ENCODE assay signal across 17 mouse cellular contexts in genomic region chr17:3354856-3355255, GRCm38 (mm10). TPM values are rescaled to one million over a fixed set of nuclear protein-coding genes. Genes with fewer than 3 reads are reported as not detected.
DNase-seq lines count a peak whose midpoint lies in the region; ATAC-seq and TF ChIP-seq lines count a peak whose summit lies in the region.
"Had no signal": no experiment of that assay in that cellular context is flagged by ENCODE, and none has a peak within 500 bp of the region (broad histone marks: within the 10 kb centered on the region; RNA-seq: fewer than 3 reads in every experiment).

No protein-coding gene starts in this region.

- no peak for TF ChIP-seq EP300 in heart, adult 2 months (IDR thresholded peaks at IDR 0.05; ENCODE audit: insufficient read depth, low read depth, low read length)

- no peaks in the 10 kb centered on the region for H3K9me3 ChIP-seq in forebrain, postnatal 0 days (ENCODE audit: low read length)
- H3K9me3 ChIP-seq: embryonic facial prominence, embryonic 12.5 days; heart, embryonic 12.5 days had no signal

- no peak for ATAC-seq in forebrain, postnatal 0 days

- no peak for TF ChIP-seq POLR2A in heart, adult 2 months (IDR thresholded peaks at IDR 0.05; ENCODE audit: insufficient read depth, low read depth, low read length)

- no peaks in the 10 kb centered on the region for H3K27me3 ChIP-seq in forebrain, postnatal 0 days (ENCODE audit: insufficient read depth, low read length)
- H3K27me3 ChIP-seq in heart, adult 2 months (ENCODE audit: control insufficient read depth, insufficient read depth, low read length) = no peaks in the 10 kb centered on the region
- H3K27me3 ChIP-seq: embryonic facial prominence, embryonic 12.5 days; heart, embryonic 12.5 days; megakaryocyte, embryonic 14.5 days had no signal

- H3K27ac ChIP-seq in forebrain, postnatal 0 days (ENCODE audit: low read depth, low read length) = no peak overlapping the region
- H3K27ac ChIP-seq in heart, adult 2 months = no peak overlapping the region
- H3K27ac ChIP-seq: embryonic facial prominence, embryonic 12.5 days had no signal

- H3K36me3 ChIP-seq in forebrain, postnatal 0 days (ENCODE audit: insufficient read depth) = no peaks in the 10 kb centered on the region
- H3K36me3 ChIP-seq in heart, adult 2 months (ENCODE audit: control insufficient read depth, insufficient read depth, low read length) = no peaks in the 10 kb centered on the region
- H3K36me3 ChIP-seq: embryonic facial prominence, embryonic 12.5 days; heart, embryonic 12.5 days had no signal

- H3K4me1 ChIP-seq in forebrain, postnatal 0 days (ENCODE audit: insufficient read depth) = no peaks in the 10 kb centered on the region
- no peaks in the 10 kb centered on the region for H3K4me1 ChIP-seq in heart, adult 2 months (ENCODE audit: control insufficient read depth, insufficient read depth, low read length)
- H3K4me1 ChIP-seq: megakaryocyte, embryonic 14.5 days had no signal

- no peak overlapping the region for H3K4me3 ChIP-seq in forebrain, postnatal 0 days (ENCODE audit: low read depth, low read length)
- H3K4me3 ChIP-seq in heart, adult 2 months = no peak overlapping the region
- H3K4me3 ChIP-seq: embryonic facial prominence, embryonic 12.5 days; heart, embryonic 12.5 days; megakaryocyte, embryonic 14.5 days had no signal

- H3K4me2 ChIP-seq in forebrain, postnatal 0 days (ENCODE audit: low read depth) = no peak overlapping the region
- H3K4me2 ChIP-seq: embryonic facial prominence, embryonic 12.5 days; heart, embryonic 12.5 days had no signal

- H3K79me2 ChIP-seq in heart, adult 2 months (replicated peaks; ENCODE audit: control insufficient read depth, insufficient read depth, low read length) = no peaks in the 10 kb centered on the region

- no peak overlapping the region for H3K9ac ChIP-seq in forebrain, postnatal 0 days
- H3K9ac ChIP-seq in heart, adult 2 months (ENCODE audit: low read depth, low read length) = no peak overlapping the region
- H3K9ac ChIP-seq: embryonic facial prominence, embryonic 12.5 days; heart, embryonic 12.5 days had no signal

- WGBS in forebrain, postnatal 0 days = 74% methylated on average over 3 of the region's 3 CpGs
- 60% methylated on average over 3 of the region's 3 CpGs for WGBS in heart, adult 2 months

- DNase-seq in heart, adult 11 months = peak; percentile 67
- no peak for DNase-seq in heart, postnatal 10 days
- peak; percentile 15 for DNase-seq in kidney, postnatal 14 days
- no peak for DNase-seq in kidney, adult 18-20 months
- DNase-seq in embryo, embryonic 9.5 days (ENCODE audit: extremely low spot score) = peak; percentile 36
- peak; percentile 74 for DNase-seq in mesoderm, embryonic 11.5 days (ENCODE audit: low read depth, low spot score)
- no peak for DNase-seq in forebrain, postnatal 0 days
- no peak for DNase-seq in heart, adult 2 months
- DNase-seq: adrenal gland, adult 2 months; cerebellum, adult 11 months; cerebellum, postnatal 14 days; heart, postnatal 4 days; lung, postnatal 10 days; thymus, postnatal 25 days had no signal

- no peak for TF ChIP-seq CTCF in forebrain, postnatal 0 days (IDR thresholded peaks at IDR 0.05; ENCODE audit: low read depth)
- no peak for TF ChIP-seq CTCF in heart, adult 2 months (IDR thresholded peaks at IDR 0.05)

- intact Hi-C loops in heart, postnatal 10 days (cut with DNase I) = loop anchor here (5.0 kb wide), 1 partner anchor 63 kb away; no protein-coding TSS in a partner anchor
- intact Hi-C loops in heart, adult 2 months (cut with DNase I) = loop anchor here (5.0 kb wide), 1 partner anchor 83 kb away; no protein-coding TSS in a partner anchor

RNA-seq across cellular contexts. Expression of gene Tiam2, which starts 28.5 kb away (rescaled TPM):
- 1 to 10 TPM; 5.2 to 5.7 TPM for total RNA-seq in heart, postnatal 10 days (2021)
- 71.5 and 96.0 TPM in 2 replicates for total RNA-seq in forebrain, postnatal 0 days (2014; rRNA removed)
- 26.3 and 26.4 TPM in 2 replicates for polyA plus RNA-seq in forebrain, postnatal 0 days (2015; fragmentation: Nextera tagmentation; extraction: Ambion mirVana)
- total RNA-seq in heart, adult 2 months (2021) = 1 to 10 TPM; 2.3 to 2.7 TPM
- polyA plus RNA-seq in heart, adult 2 months (2012; rRNA removed) = 1.1 and 1.7 TPM in 2 replicates

Comparison
In these comparisons a context has a peak if more than half of its experiments do, and no peak if none do; other contexts are left out.
1. DNase-seq: peak in heart, adult 11 months (single experiment), kidney, postnatal 14 days (single experiment), embryo, embryonic 9.5 days (single experiment) and mesoderm, embryonic 11.5 days (single experiment); none in heart, postnatal 10 days (0 of 2), kidney, adult 18-20 months (single experiment), forebrain, postnatal 0 days (single experiment) and heart, adult 2 months (0 of 2).
2. RNA of gene Tiam2, which starts 28.5 kb away (total RNA-seq): 71.5 to 96.0 TPM in forebrain, postnatal 0 days; 5.2 to 5.7 TPM in heart, postnatal 10 days and 2.3 to 2.7 TPM in heart, adult 2 months; every median in the first group is over 10 times any median in the second.